Mouse (Mus musculus): Measurements from ENCODE around the gene Ddx23.

Gene Ddx23

GRCm38 (mm10) chr15:98662567-98663545 is at the start of gene Ddx23:
Gene Ddx23 (minus strand): TSS chr15:98662894.
- peak; percentile 80 to 93 for DNase-seq (ENCODE audit: low spot score in 2 of 2)

DNA sequence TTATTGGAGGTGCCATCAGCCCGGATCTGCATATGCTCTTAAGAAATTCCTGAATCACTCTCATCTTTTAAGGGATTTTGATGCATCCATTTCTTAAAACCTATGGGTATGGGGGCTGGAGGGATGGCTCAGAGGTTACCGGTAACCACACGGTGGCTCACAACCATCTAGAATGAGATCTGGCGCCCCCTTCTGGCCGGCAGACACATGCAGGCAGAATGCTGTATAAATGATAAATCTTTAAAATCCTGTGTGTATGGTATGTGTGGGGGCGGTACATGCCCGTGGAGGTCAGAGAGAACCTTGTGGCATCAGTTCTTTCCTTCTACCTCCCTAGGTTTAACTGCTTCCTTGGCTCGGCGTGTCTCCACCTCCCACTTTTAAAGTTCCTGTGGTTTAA is 47.7 kb upstream of the Ddx23 start:
- peak; percentile 64 to 71 for DNase-seq (ENCODE audit: low spot score in 2 of 2)

GRCm38 (mm10) chr15:98707766-98708372 is 45.2 kb upstream of the Ddx23 start, which contains the start of gene Ccdc65:
Gene Ccdc65 (plus strand): TSS chr15:98708207.
- peak; percentile 61 to 74 for DNase-seq (ENCODE audit: low spot score in 2 of 2)

GRCm38 (mm10) chr15:98704312-98704711 is 41.6 kb upstream of the Ddx23 start:
- no peak for DNase-seq (ENCODE audit: low spot score in 2 of 2)

GRCm38 (mm10) chr15:98699190-98700105 is 36.8 kb upstream of the Ddx23 start:
- DNase-seq (ENCODE audit: low spot score in 2 of 2): peak; percentile 83 to 89

DNA sequence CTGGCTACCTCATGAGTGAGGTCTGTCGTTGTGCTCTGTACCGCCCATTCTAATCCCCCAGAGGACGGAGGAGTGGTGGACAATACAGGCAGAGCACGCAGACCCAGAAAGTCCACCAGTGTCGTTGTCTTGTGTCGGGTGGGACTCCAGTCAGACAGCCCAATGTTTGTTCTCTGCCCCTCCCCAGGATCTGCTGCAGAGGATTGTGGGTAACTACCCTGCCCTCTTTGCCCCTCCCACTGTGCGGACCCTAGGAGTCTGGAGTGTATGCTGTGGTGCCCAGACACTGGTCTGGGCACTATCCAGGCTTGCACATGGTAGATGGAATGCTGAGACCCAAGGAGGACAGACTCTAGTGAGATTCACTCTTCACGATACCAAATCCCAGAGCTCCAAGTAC is 33.5 kb upstream of the Ddx23 start:
- DNase-seq (ENCODE audit: low spot score in 2 of 2): no peak

DNA sequence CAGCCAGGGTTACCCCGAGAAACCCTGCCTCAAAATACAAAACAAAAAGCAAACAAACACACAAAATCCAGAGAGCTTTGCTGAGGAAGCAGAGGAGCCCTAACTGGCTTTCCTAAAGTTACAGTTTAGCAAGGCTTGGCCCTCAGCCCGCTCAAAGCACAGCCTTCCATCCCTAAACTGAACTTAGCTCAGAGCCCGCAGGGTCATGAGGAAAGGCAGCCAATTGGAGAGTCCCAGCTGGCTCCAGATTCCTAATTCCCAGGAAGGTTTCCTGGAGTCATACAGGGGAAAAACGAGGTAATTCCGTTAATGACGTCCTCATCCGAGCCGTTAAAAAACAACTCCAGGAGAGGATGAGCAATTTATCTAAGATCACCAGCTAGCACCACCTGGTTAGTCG is 33.0 kb upstream of the Ddx23 start:
- DNase-seq (ENCODE audit: low spot score in 2 of 2): no peak

DNA sequence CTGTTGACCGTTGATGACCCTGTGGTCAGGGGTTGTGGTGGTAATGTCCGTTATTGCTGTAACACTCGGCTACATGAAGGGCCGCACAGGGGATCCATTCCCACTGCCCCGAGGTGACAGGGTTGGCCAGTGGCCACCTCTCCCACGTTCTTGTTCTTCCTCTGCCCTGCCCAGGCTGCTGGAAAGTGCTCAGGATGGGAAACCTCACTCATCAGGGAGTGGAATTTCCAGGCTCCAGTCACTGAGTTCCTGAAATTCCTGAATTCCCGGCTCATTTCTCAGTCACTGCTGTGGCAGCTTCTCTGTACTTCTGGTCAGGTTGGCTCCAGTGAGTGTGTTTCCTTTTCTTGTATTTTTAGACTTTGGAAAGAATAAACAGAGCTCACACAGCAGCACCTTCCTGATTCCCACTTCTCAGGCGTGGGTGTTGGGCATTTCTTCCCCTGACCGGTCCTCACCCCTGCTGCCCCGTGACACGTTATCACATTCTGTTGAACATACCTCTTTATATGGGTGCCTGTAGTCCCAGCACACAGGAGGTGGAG is 29.5 kb upstream of the Ddx23 start:
- no peak for DNase-seq (ENCODE audit: low spot score in 2 of 2)

DNA sequence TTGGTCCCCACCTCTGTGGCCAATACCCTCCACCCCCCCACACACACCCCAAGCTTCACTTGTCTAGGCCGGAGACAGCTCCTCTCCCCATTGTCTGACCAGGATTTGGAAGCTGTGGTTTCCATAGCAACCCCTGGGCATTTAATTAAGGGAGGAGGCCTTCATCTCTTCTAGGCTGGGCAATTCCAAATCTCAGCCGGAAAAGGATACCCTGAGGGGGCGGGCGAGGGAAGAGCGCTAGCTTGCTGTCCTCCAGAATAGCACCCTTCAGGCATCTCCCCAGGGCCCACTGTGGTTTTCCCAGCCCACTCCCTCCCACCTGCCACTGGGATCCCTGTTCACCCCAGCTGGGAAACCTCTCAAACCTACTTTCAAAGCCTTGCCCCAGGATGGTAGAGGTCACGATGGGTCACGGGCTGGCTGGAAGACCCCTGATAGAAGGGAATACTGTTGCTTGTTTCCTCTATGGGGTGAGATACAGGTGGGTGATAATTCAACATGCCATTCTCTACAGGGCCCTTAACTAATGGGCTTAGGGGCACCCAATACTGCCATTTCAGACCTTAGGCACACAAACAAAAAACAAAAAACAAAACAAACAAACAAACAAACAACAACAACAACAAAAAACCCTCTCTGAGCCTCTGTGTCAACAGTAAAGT is 28.9 kb upstream of the Ddx23 start:
- no peak for DNase-seq (ENCODE audit: low spot score in 2 of 2)

GRCm38 (mm10) chr15:98689682-98690081 is 27.0 kb upstream of the Ddx23 start:
- DNase-seq (ENCODE audit: low spot score in 2 of 2): no peak

DNA sequence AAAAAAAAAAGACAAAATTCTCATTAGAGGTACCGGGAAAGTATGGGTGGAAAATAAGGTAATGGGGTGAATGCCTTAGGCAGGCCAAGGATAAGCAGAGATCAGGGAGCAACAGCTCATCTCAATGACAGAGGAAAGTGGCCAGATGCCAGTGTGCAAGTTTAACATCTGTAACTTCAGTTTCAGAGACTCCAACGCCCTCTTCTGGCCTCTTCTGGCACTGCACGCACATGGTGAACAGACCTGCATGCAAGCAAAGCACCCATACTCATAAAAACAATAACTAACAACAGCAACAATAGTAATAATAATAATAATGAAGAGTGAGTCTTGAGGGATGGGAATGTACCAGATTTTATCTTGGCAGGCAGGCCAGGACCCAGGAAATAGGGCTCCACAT is 23.2 kb upstream of the Ddx23 start:
- no peak for DNase-seq (ENCODE audit: low spot score in 2 of 2)

DNA sequence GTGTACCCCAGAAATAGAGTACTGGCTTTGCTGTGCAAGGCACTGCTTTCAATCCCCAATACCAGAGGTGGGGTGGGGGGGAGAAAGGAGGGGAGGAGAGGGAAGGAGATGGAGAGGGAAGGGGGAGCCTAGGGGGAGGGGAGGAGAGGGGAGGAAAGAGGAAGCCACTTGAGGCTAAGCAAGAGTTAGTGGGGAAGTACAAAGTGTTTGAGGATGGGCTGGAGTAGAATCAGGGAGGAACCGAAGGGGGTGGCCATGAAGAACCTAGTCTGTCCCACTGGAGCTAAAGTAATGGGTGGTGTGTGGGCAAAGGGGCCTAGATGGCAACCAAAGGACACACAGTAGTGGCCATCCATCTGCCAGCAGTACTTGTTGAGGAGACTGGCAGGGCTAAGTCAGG is 21.1 kb upstream of the Ddx23 start:
- DNase-seq (ENCODE audit: low spot score in 2 of 2): no peak

GRCm38 (mm10) chr15:98683177-98683576 is 20.5 kb upstream of the Ddx23 start:
- DNase-seq (ENCODE audit: low spot score in 2 of 2): no peak

- no peak for DNase-seq (ENCODE audit: low spot score in 2 of 2)
Observed at GRCm38 (mm10) chr15:98681633-98682032, 18.9 kb upstream of the Ddx23 start.

GRCm38 (mm10) chr15:98680660-98681059 is 18.0 kb upstream of the Ddx23 start:
- no peak for DNase-seq (ENCODE audit: low spot score in 2 of 2)

GRCm38 (mm10) chr15:98677977-98678376 is 15.3 kb upstream of the Ddx23 start:
- DNase-seq (ENCODE audit: low spot score in 2 of 2): no peak

GRCm38 (mm10) chr15:98676940-98677728 is 14.4 kb upstream of the Ddx23 start, which contains the start of gene Rnd1:
Gene Rnd1 (minus strand): TSS chr15:98677461.
- peak; percentile 59 to 71 for DNase-seq (ENCODE audit: low spot score in 2 of 2)

- peak in 1 of 2 experiments; percentile 36 for DNase-seq (ENCODE audit: low spot score in 2 of 2)
Observed at GRCm38 (mm10) chr15:98676471-98676870, 13.8 kb upstream of the Ddx23 start.

GRCm38 (mm10) chr15:98675634-98676250 is 13.0 kb upstream of the Ddx23 start:
- DNase-seq (ENCODE audit: low spot score in 2 of 2): no peak

All from cerebellum, postnatal 4 days (tissue).